Mouse (Mus musculus) gastrocnemius, adult 2 months (tissue): Measurements from ENCODE around the gene Pwwp2b. TPM values are rescaled to one million over a fixed set of nuclear protein-coding genes. Genes with fewer than 3 reads are reported as not detected.

Experiments used
- DNase-seq: peaks from one replicate; pipeline ENCODE4 v3.0.0; 2022
- H3K27ac ChIP-seq: fragments of 200-600 bp; 2 replicates; pipeline ENCODE4 v1.8.1; 2022; ENCODE audit warnings: mild to moderate bottlenecking
- H3K4me3 ChIP-seq: fragments of 200-600 bp; 2 replicates; pipeline ENCODE4 v1.8.1; 2022; ENCODE audit warnings: mild to moderate bottlenecking, moderate library complexity
- CTCF ChIP-seq: fragments of 200-600 bp; IDR thresholded peaks from 2 replicates; pipeline ENCODE4 v1.8.1; 2022; ENCODE audit warnings: antibody characterized with exemption, mild to moderate bottlenecking, moderate library complexity
- intact Hi-C: fragments of 180-260 bp; cut with DNase I; formaldehyde crosslinking; loops from one replicate; pipeline ENCODE4 v1.15.1; 2025
- total RNA-seq, 2 experiments: library from RNA; stranded (reverse); gene quantifications; 2 replicates each; pipeline ENCODE4 v1.2.3; 2021

The Pwwp2b gene
- total RNA-seq, 2 experiments from 2014 or later = 3.0 to 7.4 TPM

DNA sequence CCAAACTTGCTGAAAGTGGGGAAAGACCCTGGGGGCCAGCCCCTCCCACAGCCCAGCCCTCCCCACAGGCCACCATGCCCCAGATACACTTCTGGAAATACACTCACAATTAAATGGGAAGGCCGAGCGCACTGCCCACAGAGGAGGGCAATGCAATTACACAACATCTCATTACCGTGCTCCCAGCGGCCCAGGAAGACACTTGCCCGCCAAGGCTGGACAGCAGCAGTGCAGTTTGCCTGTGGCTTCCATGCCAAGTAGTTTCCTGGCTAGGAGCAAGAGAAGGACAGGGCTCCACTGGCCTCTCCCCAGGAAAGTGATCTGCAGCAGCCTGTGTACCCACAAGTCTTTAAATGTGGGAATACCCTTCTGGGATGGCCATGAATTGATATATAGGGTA, 64.4 kb downstream of the Pwwp2b start:
- intact Hi-C loops = loop anchor here (2.0 kb wide), 1 partner anchor 54 kb away; no protein-coding TSS in a partner anchor
- peak; percentile 83 for DNase-seq
- Histone ChIP-seq H3K27ac (no peak overlapping the region), H3K4me3 (no peak overlapping the region)
- no peak for TF ChIP-seq CTCF

DNA sequence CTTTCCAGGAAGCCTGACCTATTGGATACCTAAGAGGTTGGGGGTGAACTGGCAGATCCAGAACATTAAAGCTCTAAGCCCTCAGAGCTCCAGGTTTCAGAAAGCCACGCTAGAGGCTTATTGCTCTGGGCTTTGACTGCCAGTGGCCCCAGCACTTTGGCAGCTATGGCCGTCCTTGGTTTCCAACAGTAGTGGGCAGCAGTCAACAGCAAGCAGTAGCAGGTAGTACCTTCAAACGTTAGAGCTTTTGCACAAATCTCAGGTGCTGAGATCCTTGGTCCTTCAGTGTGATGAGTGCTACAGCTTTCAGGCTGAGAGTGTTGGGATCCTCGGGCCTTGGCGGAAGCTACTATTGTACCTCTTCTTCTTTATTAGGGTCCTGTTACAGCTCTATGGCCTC, 65.1 kb downstream of the Pwwp2b start:
- Histone ChIP-seq H3K27ac (no peak overlapping the region), H3K4me3 (no peak overlapping the region)
- intact Hi-C loops = loop anchor here (2.0 kb wide), 1 partner anchor 53 kb away; no protein-coding TSS in a partner anchor
- DNase-seq = no peak
- TF ChIP-seq CTCF = no peak

DNA sequence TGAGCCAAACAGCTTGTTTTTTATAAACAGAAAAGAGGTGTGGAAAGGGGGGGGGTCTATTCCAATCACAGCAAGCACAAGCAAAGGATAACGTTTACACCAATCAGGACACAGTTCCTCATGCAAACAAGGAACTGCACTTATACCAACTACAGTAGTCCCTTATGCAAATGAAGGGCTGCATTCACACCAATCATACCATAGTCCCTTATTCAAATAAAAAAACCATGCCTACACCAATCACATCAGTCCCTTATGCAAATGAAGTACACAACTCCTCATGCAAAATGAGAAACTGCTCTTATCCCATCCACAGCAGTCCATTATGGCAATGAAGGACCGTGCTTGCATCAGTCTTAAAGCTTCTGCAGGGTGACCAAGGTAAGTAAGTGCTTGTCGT, 66.4 kb downstream of the Pwwp2b start:
- TF ChIP-seq CTCF = no peak

DNA sequence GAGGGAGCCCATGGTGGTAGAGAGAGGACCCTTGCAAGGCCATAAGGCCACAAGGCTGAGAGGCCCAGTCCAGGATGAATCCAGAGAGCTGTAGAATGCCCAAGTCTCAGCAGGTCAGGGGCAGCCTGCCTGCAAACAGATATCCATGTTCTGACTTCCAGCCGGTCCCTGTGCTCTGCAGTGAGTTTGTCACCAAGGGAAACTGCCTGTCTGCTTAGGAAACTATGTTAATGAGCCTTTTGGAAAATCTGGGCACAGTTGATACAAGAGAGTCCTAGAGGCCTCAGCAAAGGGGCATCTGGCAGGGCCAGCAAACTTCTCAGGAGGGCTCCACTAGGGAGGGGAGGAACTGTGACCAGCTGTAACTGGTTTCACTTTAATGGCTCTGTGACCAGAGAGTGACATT, 70.7 kb downstream of the Pwwp2b start:
- intact Hi-C loops = loop anchor here (5.0 kb wide), 1 partner anchor 33 kb away; no protein-coding TSS in a partner anchor
- TF ChIP-seq CTCF = no peak
- no peak for DNase-seq
- Histone ChIP-seq H3K4me3 (no peak overlapping the region), H3K27ac (peak overlapping the region; percentile 65)

More for the DNA sequence above, 66.4 kb downstream of the Pwwp2b start:
- DNase-seq = no peak
- Histone ChIP-seq H3K4me3 (no peak overlapping the region), H3K27ac (no peak overlapping the region)
- intact Hi-C loops = loop anchor here (5.0 kb wide), 1 partner anchor 38 kb away; no protein-coding TSS in a partner anchor

Other genes starting within 250 kb of the Pwwp2b start
- gene Dpysl4, start 162.5 kb upstream of the Pwwp2b start, total RNA-seq = under 1 TPM; 0.23 to 0.75 TPM
- gene Lrrc27, start 35.5 kb upstream of the Pwwp2b start, total RNA-seq = 1 to 10 TPM; 1.6 to 4.0 TPM
- under 1 TPM in 1 of 2 experiments, not detected in 1; 0.73 TPM for gene Stk32c, start 35.2 kb upstream of the Pwwp2b start, total RNA-seq
- gene Inpp5a, start 140.6 kb downstream of the Pwwp2b start, total RNA-seq = 10 to 100 TPM; 77.2 to 95.0 TPM